8 mouse cellular contexts compared by ENCODE assay signal in genomic region chr2:10737458-10737775, GRCm38 (mm10).
DNase-seq lines count a peak whose midpoint lies in the region; ATAC-seq lines count a peak whose summit lies in the region.
"Had no signal": no experiment of that assay in that cellular context is flagged by ENCODE, and none has a peak within 500 bp of the region (broad histone marks: within the 10 kb centered on the region; RNA-seq: fewer than 3 reads in every experiment).

No protein-coding gene starts in this region.

- peak overlapping the region; percentile 34 for H3K4me2 ChIP-seq in hindbrain, embryonic 12.5 days (replicated peaks)
- H3K4me2 ChIP-seq: liver, embryonic 13.5 days had no signal

- H3K4me3 ChIP-seq in hindbrain, embryonic 12.5 days = 0 out of 2 replicates have a peak overlapping the region, but pooled peaks have one; percentile 1
- peak overlapping the region; percentile 14; the same call in 1 of the 2 replicates for H3K4me3 ChIP-seq in midbrain, embryonic 10.5 days
- H3K4me3 ChIP-seq: liver, embryonic 13.5 days had no signal

- no peaks in the 10 kb centered on the region for H3K9me3 ChIP-seq in hindbrain, embryonic 12.5 days (replicated peaks)
- H3K9me3 ChIP-seq in midbrain, embryonic 10.5 days (replicated peaks) = no peaks in the 10 kb centered on the region
- H3K9me3 ChIP-seq: liver, embryonic 13.5 days had no signal

- no peak overlapping the region for H3K9ac ChIP-seq in hindbrain, embryonic 12.5 days
- H3K9ac ChIP-seq: liver, embryonic 13.5 days had no signal

- H3K27me3 ChIP-seq in hindbrain, embryonic 12.5 days = peaks cover 27% of the 10 kb centered on the region; the same call in 1 of the 2 replicates
- H3K27me3 ChIP-seq in midbrain, embryonic 10.5 days (ENCODE audit: low read depth, poor library complexity, severe bottlenecking) = peaks cover 12% of the 10 kb centered on the region; the same call in 1 of the 2 replicates
- H3K27me3 ChIP-seq: liver, embryonic 13.5 days had no signal

- peak; percentile 56 for DNase-seq in brain, adult 2 months (ENCODE audit: low read depth, low spot score)
- peak; percentile 40 to 47 for DNase-seq in cerebellum, postnatal 14 days
- DNase-seq in midbrain, embryonic 10.5 days (ENCODE audit: low spot score) = peak; percentile 19
- DNase-seq in heart, postnatal 25 days (ENCODE audit: low spot score) = no peak
- DNase-seq in urinary bladder, postnatal 14 days (ENCODE audit: low spot score) = no peak
- no peak for DNase-seq in urinary bladder, postnatal 10 days (ENCODE audit: low spot score)
- DNase-seq: liver, embryonic 13.5 days had no signal

- H3K4me1 ChIP-seq in hindbrain, embryonic 12.5 days = peaks cover 10% of the 10 kb centered on the region
- H3K4me1 ChIP-seq in midbrain, embryonic 10.5 days = peaks cover 15% of the 10 kb centered on the region
- H3K4me1 ChIP-seq: liver, embryonic 13.5 days had no signal

- H3K36me3 ChIP-seq in hindbrain, embryonic 12.5 days = no peaks in the 10 kb centered on the region
- H3K36me3 ChIP-seq in midbrain, embryonic 10.5 days = no peaks in the 10 kb centered on the region
- H3K36me3 ChIP-seq: liver, embryonic 13.5 days had no signal

- 30% methylated on average over 9 of the region's 9 CpGs for WGBS in hindbrain, embryonic 12.5 days
- 71% methylated on average over 9 of the region's 9 CpGs for WGBS in midbrain, embryonic 10.5 days

- peak overlapping the region; percentile 12; the same call in 1 of the 2 replicates for H3K27ac ChIP-seq in hindbrain, embryonic 12.5 days
- peak overlapping the region; percentile 49; the same call in 1 of the 2 replicates for H3K27ac ChIP-seq in midbrain, embryonic 10.5 days (replicated peaks)
- H3K27ac ChIP-seq: liver, embryonic 13.5 days had no signal

- peak; percentile 93 for ATAC-seq in hindbrain, embryonic 12.5 days (ENCODE audit: low FRiP score)

- intact Hi-C loops in heart, postnatal 25 days (cut with DNase I) = no loop called here

Comparison
In these comparisons a context has a peak if more than half of its experiments do, and no peak if none do; other contexts are left out.
1. DNase-seq: peak in brain, adult 2 months (single experiment), cerebellum, postnatal 14 days (2 of 2) and midbrain, embryonic 10.5 days (single experiment); none in heart, postnatal 25 days (single experiment), urinary bladder, postnatal 14 days (single experiment) and urinary bladder, postnatal 10 days (single experiment).